Mouse (Mus musculus): ENCODE data around the gene Zfp820. TPM values are rescaled to one million over a fixed set of nuclear protein-coding genes. Genes with fewer than 3 reads are reported as not detected.

Gene Zfp820
- polyA plus RNA-seq (2017; shearing (Covaris generic)): 0.89 TPM

GRCm38 (mm10) chr17:21845545-21846321 is at the start of gene Zfp820:
Gene Zfp820 (minus strand): TSS chr17:21845772.

Other genes starting within 250 kb of the Zfp820 start
- 19.0 TPM for gene Zfp983, start 195.1 kb downstream of the Zfp820 start, polyA plus RNA-seq (2017; shearing (Covaris generic))
- 26.2 TPM for gene Gm10226, start 153.9 kb downstream of the Zfp820 start, polyA plus RNA-seq (2017; shearing (Covaris generic))
- gene Zfp760, start 138.0 kb downstream of the Zfp820 start, polyA plus RNA-seq (2017; shearing (Covaris generic)): 7.6 TPM
- 1.4 TPM for gene Zfp229, start 115.0 kb downstream of the Zfp820 start, polyA plus RNA-seq (2017; shearing (Covaris generic))
- 19.8 TPM for gene Zfp995, start 64.2 kb upstream of the Zfp820 start, polyA plus RNA-seq (2017; shearing (Covaris generic))
- 40.3 TPM for gene Zfp942, start 116.7 kb upstream of the Zfp820 start, polyA plus RNA-seq (2017; shearing (Covaris generic))
- 25.9 TPM for gene Zfp943, start 116.8 kb upstream of the Zfp820 start, polyA plus RNA-seq (2017; shearing (Covaris generic))